Mouse (Mus musculus) CH12.LX (cell line): Measurements from ENCODE around the gene Palm.

Experiments
- CTCF ChIP-seq, 2 experiments: IDR thresholded peaks in 1 of 2; conservative IDR thresholded peaks in 1 of 2; 2 replicates each; pipeline ENCODE4 v1.5.1; 2011 to 2012; ENCODE audit warnings: low read depth in 2 of 2, low read length in 2 of 2, improper control_type of control experiment in 1 of 2, inconsistent platforms in 1 of 2, mild to moderate bottlenecking in 1 of 2, moderate library complexity in 1 of 2
- EP300 ChIP-seq: IDR thresholded peaks from 2 replicates; pipeline ENCODE4 v1.6.1; 2011; ENCODE audit warnings: low read length, improper control_type of control experiment
- ETS1 ChIP-seq: conservative IDR thresholded peaks from 2 replicates; pipeline ENCODE4 v1.6.1; 2012; ENCODE audit warnings: low read depth, mild to moderate bottlenecking, inconsistent platforms, low read length, improper control_type of control experiment, moderate library complexity
- MAFK ChIP-seq: IDR thresholded peaks from 2 replicates; pipeline ENCODE4 v1.6.1; 2011; ENCODE audit warnings: low read length, improper control_type of control experiment; ENCODE audit not compliant: insufficient replicate concordance
- MAX ChIP-seq: IDR thresholded peaks from 2 replicates; pipeline ENCODE4 v1.6.1; 2011; ENCODE audit warnings: low read length, improper control_type of control experiment
- NRF1 ChIP-seq: IDR thresholded peaks from 2 replicates; pipeline ENCODE4 v1.6.1; 2014; ENCODE audit warnings: low read depth, mild to moderate bottlenecking, inconsistent platforms, low read length, improper control_type of control experiment, moderate library complexity
- POLR2A ChIP-seq: IDR thresholded peaks from 2 replicates; pipeline ENCODE4 v1.6.1; 2011; ENCODE audit warnings: low read depth, mild to moderate bottlenecking, improper control_type of control experiment, low read length
- ZC3H11A ChIP-seq: IDR thresholded peaks from 2 replicates; pipeline ENCODE4 v1.6.1; 2012; ENCODE audit warnings: low read depth, mild to moderate bottlenecking, inconsistent platforms, low read length, improper control_type of control experiment

GRCm38 (mm10) chr10:79832026-79832785 lies 38.8 kb downstream of the Palm start:
- TF ChIP-seq CTCF (conservative IDR thresholded peaks at IDR 0.05 in 1 of 2, IDR thresholded peaks at IDR 0.05 in 1 of 2; ENCODE audit: low read depth in 2 of 2, low read length in 2 of 2) (no peak), EP300 (no peak), POLR2A (no peak), ZC3H11A (no peak), MAX (no peak), MAFK (no peak), ETS1 (no peak), NRF1 (no peak)
